Mouse (Mus musculus): ENCODE results near the gene Inhbe.

Gene Inhbe

DNA sequence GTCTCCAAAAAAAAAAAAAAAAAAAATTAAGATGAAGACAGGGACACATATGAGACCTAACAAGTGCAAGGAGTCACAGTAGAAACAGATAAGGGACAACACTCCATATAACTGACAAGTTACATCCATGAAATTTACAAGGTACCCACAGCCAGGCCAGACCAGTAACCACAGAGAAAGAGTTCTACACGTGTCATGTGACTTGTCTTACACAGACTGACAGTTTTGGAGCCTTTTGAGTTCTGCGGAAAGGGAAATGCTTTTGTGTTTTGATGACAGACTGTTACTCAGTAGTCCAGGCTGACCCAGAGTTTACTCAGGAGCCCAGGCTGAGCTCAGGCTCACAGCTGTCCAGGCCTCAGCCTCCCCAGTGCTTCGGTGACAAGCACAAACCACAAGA lies 11.2 kb downstream of the Inhbe start:
- no peak for DNase-seq (ENCODE audit: low spot score)

GRCm38 (mm10) chr10:127341891-127342639 lies 12.1 kb downstream of the Inhbe start, which contains the start of gene Gli1:
Gene Gli1 (minus strand): TSS chr10:127341974.
- peak; percentile 68 for DNase-seq (ENCODE audit: low spot score)

DNA sequence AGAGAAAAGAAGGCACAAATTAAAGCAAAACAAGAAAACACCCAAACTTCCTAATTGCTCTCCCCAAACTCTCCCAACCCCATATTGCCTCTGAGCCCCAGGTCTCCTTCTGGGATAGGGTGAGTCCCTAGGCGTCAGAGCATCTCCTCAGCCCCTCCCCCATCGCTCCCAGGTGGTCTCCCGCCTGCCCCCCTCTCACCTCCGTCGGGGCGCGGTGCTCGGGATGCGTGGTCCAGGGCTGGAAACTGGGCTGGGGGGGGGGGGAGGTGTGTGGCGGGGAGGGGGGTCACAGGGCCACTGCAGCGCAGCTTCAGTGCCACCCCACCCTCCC lies 12.9 kb downstream of the Inhbe start:
- DNase-seq (ENCODE audit: low spot score) = no peak

- DNase-seq (ENCODE audit: low spot score) = no peak
Measured at GRCm38 (mm10) chr10:127340577-127341359, 13.4 kb downstream of the Inhbe start.

- no peak for DNase-seq (ENCODE audit: low spot score)
Measured at GRCm38 (mm10) chr10:127339683-127340576, 14.3 kb downstream of the Inhbe start.

DNA sequence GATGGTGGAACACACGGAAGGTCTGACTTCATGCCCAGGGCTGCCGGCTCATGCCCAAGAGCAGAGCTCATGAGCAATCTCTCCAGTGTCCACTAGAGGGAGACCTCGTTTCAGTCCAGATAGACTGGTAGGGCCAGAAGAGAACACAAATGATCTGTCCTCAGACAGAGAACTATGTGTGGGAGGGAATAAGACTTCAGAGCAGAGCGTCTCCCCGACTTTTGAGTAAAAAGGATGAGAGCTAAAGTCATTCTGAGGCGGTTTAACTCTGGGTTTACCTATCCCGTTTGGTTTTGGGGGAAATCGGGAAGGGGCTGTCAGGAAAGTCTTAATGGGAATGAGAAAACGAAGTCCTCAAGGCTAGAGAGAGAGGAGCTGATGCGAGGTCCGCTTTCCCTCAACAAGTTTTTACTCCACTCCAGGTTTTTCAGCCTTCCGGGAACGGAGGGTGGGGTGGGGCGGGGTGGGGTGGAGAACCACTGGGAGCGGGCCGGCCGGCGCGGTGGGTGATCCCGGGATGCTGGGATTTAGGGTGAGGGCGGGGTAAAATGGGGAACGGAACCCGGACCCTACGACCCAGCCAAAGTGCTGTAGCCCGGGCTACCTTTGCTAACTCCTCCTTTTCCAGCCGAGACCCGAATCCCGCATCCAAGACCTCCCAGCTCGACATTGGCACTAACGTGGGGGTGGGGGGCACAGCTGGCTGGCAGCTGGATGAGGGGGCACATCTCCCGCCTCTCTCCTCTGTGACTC lies 15.1 kb downstream of the Inhbe start:
- peak; percentile 69 for DNase-seq (ENCODE audit: low spot score)

- no peak for DNase-seq (ENCODE audit: low spot score)
Measured at GRCm38 (mm10) chr10:127337536-127338099, 16.6 kb downstream of the Inhbe start.

GRCm38 (mm10) chr10:127336952-127337351 lies 17.3 kb downstream of the Inhbe start:
- no peak for DNase-seq (ENCODE audit: low spot score)

- DNase-seq (ENCODE audit: low spot score) = no peak
Measured at GRCm38 (mm10) chr10:127335271-127335670, 18.9 kb downstream of the Inhbe start.

GRCm38 (mm10) chr10:127333152-127333551 lies 21.1 kb downstream of the Inhbe start:
- no peak for DNase-seq (ENCODE audit: low spot score)

DNA sequence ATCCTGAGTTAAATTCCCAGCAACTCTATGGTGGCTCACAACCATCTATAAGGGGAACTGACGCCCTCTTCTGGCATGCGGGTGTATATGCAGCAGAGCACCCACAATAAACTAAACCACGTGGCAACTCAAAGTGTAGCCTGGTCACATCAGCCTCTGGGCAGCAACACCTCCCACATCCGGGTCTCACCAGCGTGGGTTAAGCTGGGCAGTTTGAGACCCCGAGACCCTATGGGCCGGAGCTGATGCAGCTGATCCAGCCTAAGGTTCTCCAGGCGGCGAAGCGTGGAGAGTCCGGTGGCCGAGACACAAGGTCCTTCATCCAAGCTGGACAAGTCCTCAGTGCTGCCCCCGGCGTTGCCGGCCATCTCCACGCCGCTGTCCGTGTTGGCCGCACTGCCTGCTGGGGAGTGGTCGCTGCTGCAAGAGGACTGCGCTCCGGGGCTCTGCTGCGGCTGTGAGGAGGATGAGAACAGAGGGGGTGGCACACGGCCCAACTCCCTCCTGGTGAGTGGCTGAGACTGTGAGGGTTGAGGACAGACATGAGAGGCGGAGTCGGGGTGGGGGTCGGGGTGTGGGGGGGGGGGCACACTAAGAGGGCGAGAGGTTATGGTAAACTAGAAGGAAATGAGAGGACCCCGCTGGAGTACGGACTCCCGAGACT lies 21.9 kb downstream of the Inhbe start:
- no peak for DNase-seq (ENCODE audit: low spot score)

- no peak for DNase-seq (ENCODE audit: low spot score)
Measured at GRCm38 (mm10) chr10:127330212-127330611, 24.0 kb downstream of the Inhbe start.

- DNase-seq (ENCODE audit: low spot score) = no peak
Measured at GRCm38 (mm10) chr10:127327461-127328145, 26.6 kb downstream of the Inhbe start.

DNA sequence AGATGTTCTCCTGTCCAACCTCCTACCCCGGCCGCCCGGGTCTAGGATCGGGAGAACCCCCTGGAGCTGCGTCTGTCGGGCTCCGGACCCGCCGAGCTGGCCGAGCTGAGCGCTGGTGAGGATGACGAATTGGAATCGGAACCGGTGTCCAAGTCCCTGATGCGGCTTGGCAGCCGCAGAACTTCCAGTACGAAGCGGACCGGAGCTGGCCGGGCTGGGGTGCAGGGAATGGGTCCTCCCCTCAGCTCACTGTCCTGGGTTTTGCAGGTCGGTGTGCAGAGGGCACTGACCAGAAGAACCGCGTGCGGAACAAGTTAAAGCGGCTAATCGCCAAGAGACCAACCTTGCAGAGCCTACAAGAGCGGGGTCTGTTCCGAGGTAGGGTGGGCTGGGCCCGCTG lies 27.4 kb downstream of the Inhbe start:
- DNase-seq (ENCODE audit: low spot score) = no peak

GRCm38 (mm10) chr10:127326017-127326801 lies 28.0 kb downstream of the Inhbe start:
- DNase-seq (ENCODE audit: low spot score) = no peak

GRCm38 (mm10) chr10:127325454-127326016 lies 28.7 kb downstream of the Inhbe start:
- DNase-seq (ENCODE audit: low spot score) = no peak

- peak; percentile 65 for DNase-seq (ENCODE audit: low spot score)
Measured at GRCm38 (mm10) chr10:127324495-127324894, 29.7 kb downstream of the Inhbe start.

DNA sequence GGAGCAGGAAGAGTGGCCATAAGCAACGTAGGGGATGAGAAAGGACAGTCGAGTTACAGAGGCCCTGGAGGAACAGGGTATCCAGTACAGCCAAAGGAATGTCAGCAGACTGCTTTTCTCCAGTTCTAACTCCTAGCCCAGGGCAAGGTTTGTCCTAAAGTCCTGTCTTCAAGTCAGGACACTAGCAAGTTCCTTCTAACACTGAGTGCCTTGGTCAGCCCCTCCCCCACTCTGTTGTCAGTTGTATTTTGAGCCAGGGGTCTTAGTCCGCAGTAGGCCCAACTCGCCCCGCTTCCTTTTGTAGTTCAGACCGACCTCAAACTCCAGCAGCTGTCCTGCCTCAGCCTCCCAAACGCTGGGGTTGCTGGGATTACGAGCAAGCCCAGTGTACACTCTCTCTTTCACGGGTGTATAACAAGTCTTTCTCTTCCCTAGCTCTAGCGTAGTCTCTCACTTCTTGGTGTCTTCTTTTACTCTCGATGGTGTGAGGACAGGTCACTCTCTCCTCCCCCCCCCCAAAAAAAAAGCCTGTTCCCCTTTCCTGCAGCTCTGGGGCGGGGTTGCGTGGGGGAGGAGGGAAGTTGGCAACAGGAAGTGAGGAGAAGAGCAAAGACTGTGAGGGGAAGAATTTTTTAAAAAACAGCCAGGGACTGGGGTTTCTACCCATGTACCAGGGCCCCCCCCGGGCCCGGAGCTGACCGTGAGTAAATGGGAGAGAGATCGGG lies 30.9 kb downstream of the Inhbe start:
- no peak for DNase-seq (ENCODE audit: low spot score)
